Mouse (Mus musculus) urinary bladder, postnatal 36 days (tissue): ENCODE data around the gene Crlf3.
A peak's percentile ranks its signal among the peaks of the same experiment; 100 is the strongest.

Experiments
- DNase-seq, 2 experiments: peaks; one replicate each; pipeline ENCODE4 v3.0.0; 2022; ENCODE audit warnings: low spot score in 2 of 2, mixed read lengths in 1 of 2

Gene Crlf3

GRCm38 (mm10) chr11:80080826-80081728 is at the start of gene Crlf3:
Gene Crlf3 (minus strand): TSS chr11:80080991.
- DNase-seq = peak; percentile 91 to 93

GRCm38 (mm10) chr11:80116411-80116810 is 35.6 kb upstream of the Crlf3 start:
- DNase-seq = no peak

DNA sequence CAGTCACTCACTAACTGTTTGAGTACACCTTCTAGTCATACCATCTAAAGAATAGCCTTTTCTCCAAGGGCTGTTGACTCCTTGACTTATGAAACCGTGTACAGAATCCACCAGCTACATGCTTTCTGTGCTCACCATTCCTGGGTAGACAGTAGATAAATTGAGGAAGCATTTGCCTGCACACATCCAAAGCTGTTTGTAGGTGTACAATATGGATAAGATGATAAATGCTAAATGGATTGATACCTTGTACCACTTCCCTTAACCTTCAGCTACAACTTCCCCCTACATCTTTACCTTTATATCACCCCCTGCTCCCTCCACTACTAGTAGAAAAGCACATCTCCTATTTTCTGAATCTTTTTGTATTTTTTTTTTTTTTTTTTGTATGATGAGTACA is 23.6 kb upstream of the Crlf3 start:
- DNase-seq = no peak

GRCm38 (mm10) chr11:80101298-80101697 is 20.5 kb upstream of the Crlf3 start:
- no peak for DNase-seq

GRCm38 (mm10) chr11:80098444-80099056 is 17.8 kb upstream of the Crlf3 start:
- DNase-seq = no peak

GRCm38 (mm10) chr11:80090555-80091164 is 9.9 kb upstream of the Crlf3 start:
- DNase-seq = no peak

DNA sequence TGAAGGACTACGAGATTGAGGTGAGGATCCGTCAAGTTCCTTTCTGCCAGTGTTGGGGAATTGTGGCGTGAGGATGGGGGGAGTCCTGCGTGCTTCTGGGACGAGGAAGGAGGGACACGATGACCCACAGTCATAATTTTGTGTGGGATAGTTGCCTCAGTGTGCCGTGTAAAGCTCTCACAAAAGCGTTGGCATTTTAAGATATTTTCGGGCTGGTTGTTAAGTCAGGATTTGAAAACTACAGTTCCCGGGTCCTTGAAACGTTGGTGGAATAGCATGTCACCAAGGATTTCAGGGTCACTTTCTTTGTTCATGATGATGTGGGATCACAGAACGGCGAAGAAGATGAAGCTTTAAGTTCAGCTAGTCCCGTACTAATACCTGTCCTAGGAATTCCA is 9.0 kb upstream of the Crlf3 start:
- no peak for DNase-seq

- DNase-seq = peak; percentile 83 to 88
Observed at GRCm38 (mm10) chr11:80088917-80089816, 8.4 kb upstream of the Crlf3 start, which contains the start of gene Atad5. Gene Atad5 (plus strand): TSS chr11:80089400.

DNA sequence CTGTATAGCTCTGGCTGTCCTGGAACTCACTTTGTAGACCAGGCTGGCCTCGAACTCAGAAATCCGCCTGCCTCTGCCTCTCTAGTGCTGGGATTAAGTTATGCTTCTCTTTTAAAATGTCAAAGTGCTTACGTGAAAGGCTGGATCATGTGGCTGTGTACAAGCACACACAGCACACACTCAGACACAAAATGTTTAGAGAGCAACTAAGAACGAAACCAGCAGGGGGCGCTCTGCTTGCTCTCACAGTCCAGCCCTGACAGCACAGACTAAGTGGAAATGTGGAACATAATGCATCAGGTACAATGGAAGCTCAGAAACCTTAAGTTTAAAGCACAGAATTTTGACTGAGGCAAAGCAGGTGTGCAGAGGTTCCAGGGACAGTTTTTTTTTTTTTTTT is 6.1 kb upstream of the Crlf3 start:
- DNase-seq = peak; percentile 60 to 80

DNA sequence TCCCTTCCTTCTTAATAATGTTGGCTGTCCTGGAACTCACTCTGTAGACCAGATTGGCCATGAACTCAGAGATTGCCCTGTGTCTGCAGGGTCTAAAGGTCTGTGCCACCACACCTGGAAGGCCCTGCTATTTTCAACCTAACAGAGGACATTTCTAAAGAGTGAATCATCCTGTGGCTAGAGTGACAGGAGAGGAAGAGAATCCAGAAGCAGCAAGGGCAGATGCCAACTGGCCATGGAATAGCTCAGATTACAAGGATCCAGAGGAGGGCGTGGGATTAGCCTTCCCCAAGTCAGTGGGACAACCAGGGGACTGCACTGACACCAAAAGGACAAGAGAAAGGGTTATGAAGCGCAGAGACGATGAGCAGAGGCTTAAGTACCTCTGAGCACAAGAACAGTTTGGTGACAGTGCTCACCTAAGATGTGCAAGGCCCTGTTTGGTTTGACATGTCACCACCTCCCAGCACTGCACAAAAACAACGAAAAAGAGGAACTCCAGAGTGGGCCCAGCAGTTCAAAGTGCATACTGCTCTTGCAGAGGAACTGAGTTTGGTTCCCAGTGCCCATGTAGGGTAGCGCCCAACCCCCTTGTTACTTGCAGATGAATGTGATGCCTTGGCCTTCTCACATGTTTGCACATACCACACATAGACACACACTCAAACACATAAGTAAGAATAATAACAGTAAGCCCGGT is 4.7 kb upstream of the Crlf3 start:
- DNase-seq = no peak

DNA sequence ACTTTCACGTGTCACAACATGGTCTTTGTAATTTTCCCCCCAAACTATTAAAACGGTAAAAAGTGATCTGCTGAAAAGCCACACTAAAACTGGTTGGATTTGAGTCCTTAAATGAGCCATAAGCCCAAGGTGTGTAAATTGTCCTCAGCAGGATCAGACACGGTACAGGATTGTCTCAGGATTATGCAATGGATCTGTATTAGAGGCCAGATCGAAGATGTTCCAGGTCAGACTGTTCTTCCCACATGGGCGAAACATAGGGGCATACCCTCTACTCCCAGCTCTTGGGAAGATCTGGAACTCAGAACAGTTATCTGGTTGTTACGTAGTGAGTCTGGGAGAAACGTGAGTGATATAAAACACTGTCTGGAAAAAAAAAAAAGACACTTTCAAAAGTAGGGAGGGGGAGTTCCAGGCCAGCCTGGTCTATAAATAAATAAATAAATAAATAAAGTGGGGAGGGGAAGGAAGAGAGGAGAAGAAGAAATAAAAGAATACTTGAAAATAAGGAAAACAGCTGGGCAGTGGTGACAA is 1.1 kb upstream of the Crlf3 start:
- no peak for DNase-seq

GRCm38 (mm10) chr11:80080381-80080825 is 388 bp downstream of the Crlf3 start:
- peak in 1 of 2 experiments; percentile 29 for DNase-seq

- no peak for DNase-seq
Observed at GRCm38 (mm10) chr11:80079751-80080150, 1.0 kb downstream of the Crlf3 start.

DNA sequence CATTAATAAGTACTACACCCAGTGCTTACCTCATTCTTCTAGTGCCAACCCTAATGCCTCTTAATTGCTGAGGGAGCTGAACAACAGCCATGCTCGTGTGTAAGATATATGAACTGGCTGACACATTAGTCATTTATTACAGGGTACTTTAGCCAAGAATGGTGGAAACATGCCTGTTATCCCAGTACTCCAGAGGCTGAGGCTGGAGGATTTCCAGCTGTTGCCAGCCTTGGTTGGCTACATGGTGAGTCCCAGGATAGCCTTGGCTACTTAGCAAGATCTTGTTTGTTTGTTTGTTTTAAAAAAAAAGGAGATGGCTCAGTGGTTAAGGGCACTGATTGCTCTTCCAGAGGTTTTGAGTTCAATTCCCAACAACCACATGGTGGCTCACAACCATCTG is 2.0 kb downstream of the Crlf3 start:
- no peak for DNase-seq

- DNase-seq = no peak
Observed at GRCm38 (mm10) chr11:80077784-80078545, 2.8 kb downstream of the Crlf3 start.

DNA sequence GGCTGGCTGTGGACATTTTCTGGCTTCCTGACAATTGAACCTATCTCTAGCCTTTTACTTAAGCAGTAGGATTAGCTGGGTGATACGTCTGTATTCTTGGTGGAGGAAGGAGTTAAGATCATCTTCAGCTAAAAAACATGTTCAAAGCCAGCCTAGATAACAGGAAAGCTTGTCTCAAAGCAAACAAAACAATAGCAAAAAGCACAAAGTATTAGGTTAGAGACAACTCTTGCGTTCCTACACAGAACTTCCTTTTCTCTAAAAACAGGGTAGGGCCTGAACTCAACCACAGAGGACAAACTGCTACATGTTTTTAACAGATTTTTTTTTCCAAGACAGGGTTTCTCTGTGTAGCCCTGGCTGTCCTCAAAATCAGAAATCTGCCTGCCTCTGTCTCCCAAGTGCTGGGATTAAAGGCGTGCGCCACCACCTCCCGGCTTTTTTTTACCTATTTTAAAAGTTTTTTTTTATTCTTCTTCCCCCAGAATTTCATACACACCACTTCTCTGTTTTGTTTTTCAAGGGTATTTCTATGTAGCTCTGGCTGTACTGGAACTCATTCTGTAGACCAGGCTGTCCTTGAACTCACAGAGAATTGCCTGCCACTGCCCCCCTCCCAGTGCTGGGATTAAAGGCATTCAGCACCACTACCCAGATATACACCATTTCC is 5.0 kb downstream of the Crlf3 start:
- no peak for DNase-seq

- no peak for DNase-seq
Observed at GRCm38 (mm10) chr11:80072365-80072764, 8.4 kb downstream of the Crlf3 start.

GRCm38 (mm10) chr11:80071039-80071438 is 9.8 kb downstream of the Crlf3 start:
- no peak for DNase-seq

GRCm38 (mm10) chr11:80069815-80070214 is 11.0 kb downstream of the Crlf3 start:
- DNase-seq = no peak
